Mouse (Mus musculus) gastrocnemius, postnatal 4 days (tissue): Measurements from ENCODE around the gene Slc39a7. TPM values are rescaled to one million over a fixed set of nuclear protein-coding genes. Genes with fewer than 3 reads are reported as not detected.

Experiments used
- DNase-seq, 2 experiments: peaks; one replicate each; pipeline ENCODE4 v3.0.0; 2021 to 2022; ENCODE audit warnings: low spot score in 2 of 2, mixed read lengths in 2 of 2
- total RNA-seq, 2 experiments: library from RNA; stranded (reverse); gene quantifications; 2 replicates each; pipeline ENCODE4 v1.2.3; 2021

Slc39a7 gene
- total RNA-seq, 2 experiments from 2014 or later: 98.5 to 107 TPM

DNA sequence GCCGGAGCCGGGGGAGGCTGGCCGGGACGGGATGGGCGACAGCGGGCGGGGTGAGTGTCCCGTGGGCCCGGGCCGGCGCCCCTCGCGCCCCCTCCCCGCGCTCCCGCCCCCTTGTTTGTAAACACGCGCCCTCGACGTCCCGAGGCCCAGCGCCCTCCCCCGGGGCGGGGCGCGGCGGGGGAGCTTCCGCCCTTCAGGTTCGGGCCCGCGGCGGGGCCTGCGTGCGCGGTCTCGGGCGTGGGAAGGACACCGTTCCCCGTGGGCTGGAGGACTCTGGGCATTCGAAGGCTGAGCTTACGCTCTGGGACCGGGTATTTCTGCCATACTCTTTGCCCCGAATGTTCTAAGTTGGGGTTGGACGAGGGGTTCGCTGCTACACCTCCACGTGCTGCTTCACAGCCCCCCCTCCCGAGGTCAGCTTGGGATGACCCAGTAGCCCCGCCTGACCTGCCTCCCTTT is 721 bp upstream of the Slc39a7 start:
- DNase-seq: peak in 1 of 2 experiments; percentile 69

DNA sequence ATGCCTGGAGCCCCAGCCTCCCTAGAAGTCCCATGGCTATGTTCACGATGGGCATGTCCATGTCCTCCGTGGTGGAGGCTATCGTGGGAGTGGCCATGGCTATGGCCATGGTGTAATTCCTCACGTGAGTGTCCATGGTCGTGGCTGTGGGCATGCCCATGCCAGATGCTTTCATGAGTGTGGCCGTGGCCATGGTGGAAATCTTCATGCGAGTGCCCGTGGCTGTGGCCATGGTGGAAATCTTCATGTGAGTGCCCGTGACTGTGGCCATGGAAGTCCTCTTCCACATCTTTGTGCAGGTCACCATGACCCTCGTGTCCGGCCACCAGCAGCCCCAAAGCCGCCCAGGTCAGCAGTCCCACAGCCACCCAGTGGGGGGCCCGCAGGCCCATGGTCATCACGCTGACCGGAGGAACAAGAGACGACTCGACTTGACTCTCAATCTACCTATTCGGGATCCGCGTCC is 588 bp downstream of the Slc39a7 start:
- DNase-seq: peak in 1 of 2 experiments; percentile 37

GRCm38 (mm10) chr17:34029890-34030595 is 1.4 kb downstream of the Slc39a7 start:
- DNase-seq: no peak

GRCm38 (mm10) chr17:34029150-34029889 is 2.2 kb downstream of the Slc39a7 start:
- DNase-seq: no peak

- DNase-seq: no peak
Observed at GRCm38 (mm10) chr17:34028501-34029149, 2.9 kb downstream of the Slc39a7 start.

DNA sequence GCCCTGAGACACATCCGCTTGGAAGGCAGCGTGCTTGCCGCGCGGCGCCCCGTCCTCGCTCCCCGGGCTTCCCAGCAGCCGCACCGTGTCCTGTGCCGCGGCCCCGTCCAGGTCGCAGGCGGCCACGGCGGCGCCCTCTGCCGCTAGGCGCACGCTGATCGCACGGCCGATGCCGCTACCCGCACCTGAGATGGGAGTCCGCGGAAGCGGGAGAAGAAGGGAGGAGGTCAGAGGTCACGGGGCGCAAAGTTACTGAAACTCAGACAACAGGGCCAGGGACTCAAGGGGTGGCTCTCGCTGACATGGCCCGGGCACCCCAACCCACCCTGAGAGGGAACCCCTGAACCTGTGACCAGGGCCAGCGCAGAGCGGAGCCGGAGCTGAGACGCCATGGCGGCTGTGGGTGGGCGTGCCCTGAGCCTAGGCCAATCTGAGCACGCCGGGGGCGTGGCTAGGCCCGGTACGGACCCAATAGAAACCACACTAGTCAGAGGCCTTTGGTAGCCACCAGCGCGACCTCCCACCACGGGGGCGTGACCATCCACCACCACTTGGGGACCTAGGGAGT is 3.7 kb downstream of the Slc39a7 start, which contains the start of gene H2-Ke6:
Gene H2-Ke6, minus strand, starts transcription at position 405 of the 568 bp plus-strand sequence.
- peak; percentile 88 to 93 for DNase-seq

GRCm38 (mm10) chr17:34026917-34027655 is 4.4 kb downstream of the Slc39a7 start:
- DNase-seq: peak in 1 of 2 experiments; percentile 18

DNA sequence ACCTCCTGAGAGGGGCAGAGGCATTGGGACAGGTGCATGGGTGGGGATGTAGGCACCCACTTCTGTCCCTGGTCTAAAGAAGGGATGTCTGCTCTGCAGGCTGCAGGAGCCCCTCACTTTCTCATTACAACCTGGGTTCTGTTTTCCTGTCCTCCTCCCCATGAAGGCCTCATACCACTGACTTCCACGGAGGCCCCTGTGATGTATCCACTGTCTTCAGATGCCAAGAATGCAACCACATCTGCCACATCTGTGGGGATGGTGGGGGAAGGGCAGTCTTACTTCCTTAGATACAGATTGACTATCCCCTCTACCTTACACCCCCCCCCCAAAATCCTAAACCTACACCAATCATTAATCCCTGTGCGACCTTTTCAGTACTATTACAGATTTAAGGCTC is 5.3 kb downstream of the Slc39a7 start:
- DNase-seq: no peak

DNA sequence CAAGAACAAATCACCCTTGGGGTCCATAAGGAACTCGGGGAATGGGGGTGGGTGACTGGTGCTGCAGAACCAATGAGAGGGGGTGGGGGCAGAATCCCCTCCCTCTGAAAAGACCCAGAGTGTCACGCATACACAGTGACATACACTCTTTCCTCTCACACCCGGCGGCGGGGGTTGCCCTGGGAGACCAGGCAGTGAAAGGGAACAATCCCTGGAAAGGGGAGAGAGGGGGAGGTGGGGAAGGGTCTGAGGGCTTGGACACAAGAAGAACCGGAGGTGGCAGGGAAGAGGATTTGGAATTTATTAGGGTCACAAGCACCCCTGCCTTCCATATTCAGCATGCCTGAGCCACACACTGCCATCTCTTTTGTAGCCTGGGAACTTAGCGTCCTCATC is 5.7 kb downstream of the Slc39a7 start:
- DNase-seq: peak in 1 of 2 experiments; percentile 23

DNA sequence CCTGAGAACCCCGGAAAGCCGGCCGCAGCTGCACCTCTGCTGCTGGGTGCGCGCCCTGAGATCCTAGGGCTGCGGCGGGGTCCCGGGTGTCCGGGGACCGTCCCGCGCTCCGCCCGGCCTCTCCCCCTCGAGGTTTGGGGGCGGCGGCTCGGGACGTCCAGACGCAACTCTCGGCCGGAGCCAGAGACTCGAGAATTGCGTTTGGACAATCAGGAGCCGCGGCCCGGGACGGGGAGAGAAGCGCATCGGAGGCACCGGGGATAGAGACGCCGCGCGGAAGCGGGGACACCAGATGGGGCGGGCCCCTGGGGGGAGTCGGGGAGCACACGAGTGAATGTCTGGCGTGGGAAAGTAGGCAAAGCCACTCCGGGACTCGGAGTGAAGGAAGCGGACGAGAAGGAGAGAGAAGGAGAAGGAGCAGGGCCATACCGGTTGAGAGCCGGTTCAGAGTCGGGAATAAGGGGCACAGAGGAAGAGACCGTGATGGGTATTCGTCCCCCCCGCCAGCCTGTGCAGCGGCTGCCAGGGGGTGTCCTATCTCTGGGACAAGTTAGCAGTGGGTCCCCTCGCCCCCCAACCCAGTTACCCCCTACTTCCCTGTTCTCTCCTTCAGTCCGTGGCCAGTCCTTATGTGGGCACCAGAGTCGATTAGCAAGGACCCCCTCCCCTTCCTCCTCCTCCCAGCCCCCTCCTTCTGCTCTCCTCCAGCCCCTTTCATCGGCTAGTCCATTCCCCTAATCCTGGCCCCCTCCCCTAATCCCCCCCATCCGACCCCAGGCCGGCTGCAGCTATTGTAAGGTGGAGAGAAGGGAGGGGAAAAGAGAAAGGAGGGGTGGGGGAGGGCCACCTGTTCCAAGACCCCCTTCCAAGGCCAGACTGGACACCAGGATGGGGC is 6.4 kb downstream of the Slc39a7 start:
- DNase-seq: peak in 1 of 2 experiments; percentile 68

GRCm38 (mm10) chr17:34024317-34024821 is 7.1 kb downstream of the Slc39a7 start, which contains the start of gene Ring1:
Gene Ring1, minus strand, starts transcription at chr17:34024680.
- peak; percentile 74 to 86 for DNase-seq

DNA sequence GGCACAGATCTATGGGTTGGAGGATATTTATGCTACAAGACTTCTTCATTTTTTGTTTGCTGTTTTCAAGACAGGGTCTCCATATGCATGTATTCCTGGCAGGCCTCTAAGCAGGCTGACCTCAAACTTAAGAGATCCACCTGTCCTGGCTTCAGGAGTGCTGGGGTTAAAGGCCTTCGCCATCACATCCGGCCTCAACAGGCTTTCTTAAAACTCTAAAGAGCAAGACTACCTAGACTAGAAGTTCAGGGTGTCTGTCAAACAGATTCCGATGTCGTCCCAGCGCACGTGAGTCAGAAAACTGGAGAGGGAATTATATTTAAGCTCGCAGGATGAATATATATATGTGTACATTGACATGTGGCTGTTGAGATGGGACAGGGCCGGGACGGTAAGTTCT is 7.8 kb downstream of the Slc39a7 start:
- no peak for DNase-seq

DNA sequence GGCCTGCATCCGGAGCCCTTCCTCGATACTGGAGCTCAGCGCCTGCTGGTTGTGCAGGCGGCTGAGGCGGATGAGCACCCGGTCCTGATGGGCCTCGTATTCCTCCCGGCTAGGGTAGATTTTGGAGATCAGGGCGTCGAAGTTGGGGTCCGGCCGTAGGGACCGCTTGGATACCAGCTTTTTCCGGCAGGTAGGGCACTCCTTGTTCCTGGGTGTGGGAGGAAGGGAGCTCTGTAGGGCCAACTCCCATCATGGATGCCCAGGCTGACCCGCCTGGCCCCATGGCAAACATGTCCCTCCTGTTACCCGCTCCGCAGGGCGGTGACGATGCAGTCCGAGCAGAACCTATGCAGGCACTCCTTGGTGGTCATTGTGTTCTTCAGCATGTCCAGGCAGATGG is 8.5 kb downstream of the Slc39a7 start:
- peak in 1 of 2 experiments; percentile 17 for DNase-seq

- DNase-seq: no peak
Observed at GRCm38 (mm10) chr17:34022414-34022783, 9.1 kb downstream of the Slc39a7 start.

DNA sequence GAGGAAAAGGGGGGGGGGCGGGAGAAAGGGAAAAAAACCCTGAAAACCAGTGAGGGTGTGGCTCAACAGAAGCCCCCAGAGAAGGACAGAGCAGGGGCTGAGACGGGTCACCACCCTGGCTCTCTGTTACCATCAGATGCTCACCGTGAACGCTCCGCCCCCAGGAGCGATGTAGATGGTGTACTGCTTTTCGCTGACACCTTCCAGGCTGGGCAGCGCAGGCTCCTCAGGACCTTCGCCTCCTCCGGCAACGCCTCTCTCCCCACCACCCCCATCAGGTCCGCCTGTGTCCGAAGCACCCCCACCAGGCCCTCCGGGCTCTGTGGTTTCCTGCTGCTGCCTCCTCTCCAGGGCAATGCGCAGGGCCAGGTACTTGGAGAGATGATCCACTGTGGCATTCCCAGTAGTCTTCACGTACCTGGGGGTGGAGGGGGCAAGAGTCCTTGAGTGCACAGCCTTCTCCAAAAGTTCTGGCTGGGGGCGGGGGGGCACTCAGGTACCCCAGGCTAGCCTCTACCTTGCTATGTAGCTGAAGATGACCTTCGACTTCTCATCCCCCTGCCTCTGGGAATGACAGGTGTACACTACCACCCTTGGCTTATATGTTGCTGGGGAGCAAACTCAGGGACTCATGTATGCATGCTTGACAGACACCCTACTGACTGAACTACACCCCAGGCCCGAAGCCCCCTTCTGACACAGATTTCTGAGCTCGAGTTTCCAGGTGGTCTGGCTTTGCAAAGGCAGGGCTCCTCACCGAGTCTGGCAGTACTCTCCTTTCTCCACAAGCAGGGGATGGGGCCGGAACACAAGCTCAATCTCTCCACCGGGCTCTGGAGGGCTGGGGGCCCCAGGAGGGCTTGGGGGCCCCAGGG is 9.7 kb downstream of the Slc39a7 start:
- DNase-seq: peak in 1 of 2 experiments; percentile 20

- DNase-seq: peak in 1 of 2 experiments; percentile 6
Observed at GRCm38 (mm10) chr17:34013436-34013835, 18.0 kb downstream of the Slc39a7 start.

GRCm38 (mm10) chr17:34010156-34010555 is 21.3 kb downstream of the Slc39a7 start:
- DNase-seq: no peak

DNA sequence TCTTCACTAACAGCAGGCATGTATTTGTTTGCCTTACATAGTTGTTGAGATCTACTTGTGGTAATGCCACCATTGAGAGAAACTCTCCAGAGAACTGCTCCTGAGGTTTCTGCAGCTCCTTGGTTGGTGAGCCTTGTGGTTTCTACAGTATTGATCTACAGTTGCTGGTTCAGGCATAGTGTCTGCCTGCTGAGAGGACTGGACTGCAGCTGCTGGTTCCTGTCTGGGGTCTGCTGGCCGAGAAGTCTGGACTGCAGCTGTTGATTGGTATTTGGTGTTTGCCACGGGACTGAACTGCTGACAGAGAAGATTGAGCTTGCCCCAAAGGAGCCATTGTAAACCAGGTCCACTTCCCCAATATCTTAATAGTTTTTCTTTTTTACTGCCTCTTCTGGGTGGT is 24.9 kb downstream of the Slc39a7 start:
- no peak for DNase-seq
